Comparison of ENCODE assay signal across 11 mouse cellular contexts in the genomic region with DNA sequence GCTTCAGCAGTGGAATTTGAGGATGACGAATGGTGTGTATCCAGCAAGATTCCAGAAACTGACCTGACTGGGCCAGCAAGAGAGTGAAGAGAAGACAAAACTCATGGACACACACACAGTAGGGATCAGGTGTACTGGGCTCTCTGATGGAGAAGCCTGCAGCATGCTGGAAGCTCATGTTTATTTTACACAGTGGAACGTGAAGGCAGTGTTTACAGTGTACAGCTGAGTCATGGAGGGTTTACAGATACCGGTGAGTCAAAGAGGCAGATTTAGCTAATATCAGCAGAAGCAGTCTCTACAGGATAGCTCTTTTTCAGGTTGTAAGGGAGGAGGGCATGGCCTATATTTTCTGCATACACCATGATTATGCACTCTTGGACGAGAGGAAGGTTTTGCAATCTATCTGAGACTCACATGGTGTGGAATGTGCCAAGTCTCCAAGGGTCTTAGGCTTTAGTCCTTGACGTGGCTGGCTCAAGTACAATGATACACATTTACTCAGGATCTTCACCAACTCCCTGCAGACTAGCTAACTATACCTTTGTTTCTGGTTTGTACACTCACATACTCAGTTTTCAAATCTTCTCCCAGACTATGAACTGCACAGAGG. TPM values are rescaled to one million over a fixed set of nuclear protein-coding genes. Genes with fewer than 3 reads are reported as not detected.
DNase-seq lines count a peak whose midpoint lies in the region; ATAC-seq and TF ChIP-seq lines count a peak whose summit lies in the region.
"Had no signal": no experiment of that assay in that cellular context is flagged by ENCODE, and none has a peak within 500 bp of the region (broad histone marks: within the 10 kb centered on the region; RNA-seq: fewer than 3 reads in every experiment).

No protein-coding gene starts in this region.

- H3K27me3 ChIP-seq in heart, embryonic 15.5 days, result no peaks in the 10 kb centered on the region
- H3K27me3 ChIP-seq in lung, embryonic 14.5 days (ENCODE audit: insufficient read depth, low read length), result no peaks in the 10 kb centered on the region
- no peaks in the 10 kb centered on the region for H3K27me3 ChIP-seq in liver, embryonic 13.5 days
- H3K27me3 ChIP-seq in stomach, embryonic 15.5 days (replicated peaks), result no peaks in the 10 kb centered on the region

- H3K27ac ChIP-seq in heart, embryonic 15.5 days, result peak overlapping the region; percentile 29
- H3K27ac ChIP-seq in lung, embryonic 14.5 days (ENCODE audit: low read depth), result peak overlapping the region; percentile 73
- H3K27ac ChIP-seq in liver, embryonic 13.5 days, result no peak overlapping the region
- H3K27ac ChIP-seq in stomach, embryonic 15.5 days, result 0 out of 2 replicates have a peak overlapping the region, but pooled peaks have one; percentile 0

- H3K4me3 ChIP-seq in heart, embryonic 15.5 days, result no peak overlapping the region
- no peak overlapping the region for H3K4me3 ChIP-seq in lung, embryonic 14.5 days (ENCODE audit: low read depth, low read length)
- no peak overlapping the region for H3K4me3 ChIP-seq in liver, embryonic 13.5 days (replicated peaks)
- no peak overlapping the region for H3K4me3 ChIP-seq in stomach, embryonic 15.5 days (replicated peaks)

- peaks cover 30% of the 10 kb centered on the region for H3K4me1 ChIP-seq in heart, embryonic 15.5 days (replicated peaks)
- H3K4me1 ChIP-seq in lung, embryonic 14.5 days (ENCODE audit: insufficient read depth), result peaks cover 14% of the 10 kb centered on the region
- peaks cover 13% of the 10 kb centered on the region for H3K4me1 ChIP-seq in liver, embryonic 13.5 days (replicated peaks)
- peaks cover 9% of the 10 kb centered on the region for H3K4me1 ChIP-seq in stomach, embryonic 15.5 days

- no peak for ATAC-seq in heart, embryonic 15.5 days (replicated peaks; ENCODE audit: insufficient number of reproducible peaks, insufficient read depth, low FRiP score, low read depth)
- peak; percentile 70 for ATAC-seq in lung, embryonic 14.5 days (ENCODE audit: insufficient read depth)
- peak; percentile 54; the same call in 1 of the 2 replicates for ATAC-seq in liver, embryonic 13.5 days (ENCODE audit: low read depth)
- peak; percentile 84 for ATAC-seq in stomach, embryonic 15.5 days (ENCODE audit: insufficient read depth, low FRiP score, low read depth)

- no peak overlapping the region for H3K9ac ChIP-seq in heart, embryonic 15.5 days
- H3K9ac ChIP-seq in lung, embryonic 14.5 days, result no peak overlapping the region
- no peak overlapping the region for H3K9ac ChIP-seq in liver, embryonic 13.5 days
- no peak overlapping the region for H3K9ac ChIP-seq in stomach, embryonic 15.5 days

- H3K36me3 ChIP-seq in heart, embryonic 15.5 days, result no peaks in the 10 kb centered on the region
- peaks cover 16% of the 10 kb centered on the region; the same call in 1 of the 2 replicates for H3K36me3 ChIP-seq in lung, embryonic 14.5 days (ENCODE audit: insufficient read depth)
- H3K36me3 ChIP-seq in liver, embryonic 13.5 days, result no peaks in the 10 kb centered on the region
- 0 out of 2 replicates have a peak, but pooled peaks cover 2% of the 10 kb centered on the region for H3K36me3 ChIP-seq in stomach, embryonic 15.5 days

- WGBS in heart, embryonic 15.5 days, result 36% methylated on average over 5 of the region's 5 CpGs
- WGBS in lung, embryonic 14.5 days, result 23% methylated on average over 5 of the region's 5 CpGs
- 32% methylated on average over 5 of the region's 5 CpGs for WGBS in liver, embryonic 13.5 days (ENCODE audit: insufficient replicate concordance)
- WGBS in stomach, embryonic 15.5 days, result 34% methylated on average over 5 of the region's 5 CpGs

- DNase-seq in heart, postnatal 4 days, result no peak
- peak; percentile 42 for DNase-seq in lung, embryonic 14.5 days
- no peak for DNase-seq in lung, postnatal 14 days
- DNase-seq in liver, embryonic 13.5 days, result no peak
- no peak for DNase-seq in spleen, postnatal 36 days (ENCODE audit: low spot score in 2 of 2)
- no peak for DNase-seq in embryo, embryonic 9.5 days (ENCODE audit: extremely low spot score)
- DNase-seq: cerebellum, adult 9-10 months; right cerebral cortex, postnatal 25 days had no signal

- no peak for TF ChIP-seq CTCF in lung, embryonic 14.5 days (IDR thresholded peaks at IDR 0.05; ENCODE audit: low read depth)

- H3K9me3 ChIP-seq in heart, embryonic 15.5 days (replicated peaks), result no peaks in the 10 kb centered on the region
- no peaks in the 10 kb centered on the region for H3K9me3 ChIP-seq in lung, embryonic 14.5 days (ENCODE audit: low read depth, low read length)
- no peaks in the 10 kb centered on the region for H3K9me3 ChIP-seq in liver, embryonic 13.5 days (replicated peaks)
- H3K9me3 ChIP-seq in stomach, embryonic 15.5 days, result no peaks in the 10 kb centered on the region

- no peak overlapping the region for H3K4me2 ChIP-seq in heart, embryonic 15.5 days
- H3K4me2 ChIP-seq in lung, embryonic 14.5 days, result peak overlapping the region; percentile 3; the same call in 1 of the 2 replicates
- H3K4me2 ChIP-seq in liver, embryonic 13.5 days, result no peak overlapping the region
- no peak overlapping the region for H3K4me2 ChIP-seq in stomach, embryonic 15.5 days

RNA-seq across cellular contexts. Expression of gene Mdfic, which starts 18.0 kb away (rescaled TPM):
- 4.2 and 4.6 TPM in 2 replicates for polyA plus RNA-seq in heart, embryonic 15.5 days (2015; fragmentation: Nextera tagmentation; extraction: Ambion mirVana)
- total RNA-seq in heart, postnatal 4 days (2021), result 10 to 100 TPM; 25.5 to 26.0 TPM
- polyA plus RNA-seq in lung, embryonic 14.5 days (2014; fragmentation: Nextera tagmentation; extraction: Ambion mirVana), result 11.7 and 12.4 TPM in 2 replicates
- polyA plus RNA-seq in liver, embryonic 13.5 days (2015; fragmentation: Nextera tagmentation; extraction: Ambion mirVana), result 0.96 and 1.3 TPM in 2 replicates
- 7.6 and 9.1 TPM in 2 replicates for polyA plus RNA-seq in stomach, embryonic 15.5 days (2015; fragmentation: Nextera tagmentation; extraction: Ambion mirVana)
- total RNA-seq: MEL had no signal
